Mouse (Mus musculus): ENCODE results near the gene Arhgap32. TPM values are rescaled to one million over a fixed set of nuclear protein-coding genes. Genes with fewer than 3 reads are reported as not detected.

Arhgap32 gene
- total and polyA plus RNA-seq, 3 experiments, result 0.38 to 0.41 TPM; not detected in 1

DNA sequence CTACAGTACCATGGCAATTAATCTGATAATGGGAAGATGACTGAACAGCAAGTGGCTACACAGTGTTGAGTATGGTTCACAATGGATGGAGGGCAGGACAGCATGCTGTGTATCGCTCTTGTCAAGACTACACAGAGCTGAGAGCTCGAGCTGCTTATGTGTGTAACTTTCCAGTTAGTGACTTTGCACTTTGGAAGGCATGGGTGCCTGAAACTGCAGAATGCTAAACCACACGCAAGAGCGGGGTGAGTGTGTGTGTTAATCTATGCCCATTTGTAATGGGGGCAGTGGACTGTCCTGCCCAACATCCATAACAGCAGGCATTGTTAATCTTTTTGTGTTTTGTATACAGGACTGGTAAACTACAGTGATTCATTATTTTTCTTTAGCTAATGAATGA lies 40.8 kb downstream of the Arhgap32 start:
- Histone ChIP-seq H3K4me3 (replicated peaks in 1 of 3; ENCODE audit: low read depth in 2 of 3, low read length in 2 of 3, poor library complexity in 1 of 3) (no peak overlapping the region), H3K9me3 (replicated peaks; ENCODE audit: low read length) (no peaks in the 10 kb centered on the region), H3K36me3 (replicated peaks in 1 of 2; ENCODE audit: control insufficient read depth in 1 of 2, insufficient read depth in 1 of 2, low read length in 1 of 2) (no peaks in the 10 kb centered on the region), H3K9ac (ENCODE audit: insufficient read depth, low read depth) (no peak overlapping the region), H3K27me3 (replicated peaks) (no peaks in the 10 kb centered on the region), H3K79me2 (replicated peaks; ENCODE audit: control insufficient read depth, extremely low read depth, insufficient read depth, poor library complexity, severe bottlenecking) (no peaks in the 10 kb centered on the region), H3K4me2 (ENCODE audit: insufficient read depth, low read depth, poor library complexity, severe bottlenecking) (no peak overlapping the region), H3K4me1 (ENCODE audit: control insufficient read depth in 1 of 2, insufficient read depth in 2 of 2) (no peaks in the 10 kb centered on the region), H3K27ac (ENCODE audit: insufficient read depth, low read depth) (no peak overlapping the region)
- dilution Hi-C loops (cut with MboI; ENCODE audit: extremely low pct_ligation_motif_present, extremely low pct_unique_long_range_greater_than_20kb, low sequenced_read_pairs) (no loop called here), in situ Hi-C loops (cut with MboI; ENCODE audit: low pct_ligation_motif_present, low pct_unique_long_range_greater_than_20kb, low sequenced_read_pairs) (loop anchor here (25.0 kb wide), 2 partner anchors 194 to 594 kb away; no protein-coding TSS in a partner anchor)
- DNase-seq (ENCODE audit: extremely low read depth), result no peak
- TF ChIP-seq SMC3 (IDR thresholded peaks at IDR 0.05; ENCODE audit: low read depth, low read length) (no peak), E2F4 (IDR thresholded peaks at IDR 0.05; ENCODE audit: insufficient replicate concordance, low read depth, low read length) (no peak), RCOR1 (conservative IDR thresholded peaks at IDR 0.05; ENCODE audit: low read depth, low read length) (no peak), POLR2A (IDR thresholded peaks at IDR 0.05; ENCODE audit: low read depth, low read length) (no peak), IRF4 (IDR thresholded peaks at IDR 0.05; ENCODE audit: low read depth, low read length) (no peak), UBTF (IDR thresholded peaks at IDR 0.05; ENCODE audit: low read depth, low read length) (no peak), MYC (IDR thresholded peaks at IDR 0.05; ENCODE audit: low read depth, low read length) (no peak), RAD21 (IDR thresholded peaks at IDR 0.05; ENCODE audit: low read depth, low read length) (no peak)

DNA sequence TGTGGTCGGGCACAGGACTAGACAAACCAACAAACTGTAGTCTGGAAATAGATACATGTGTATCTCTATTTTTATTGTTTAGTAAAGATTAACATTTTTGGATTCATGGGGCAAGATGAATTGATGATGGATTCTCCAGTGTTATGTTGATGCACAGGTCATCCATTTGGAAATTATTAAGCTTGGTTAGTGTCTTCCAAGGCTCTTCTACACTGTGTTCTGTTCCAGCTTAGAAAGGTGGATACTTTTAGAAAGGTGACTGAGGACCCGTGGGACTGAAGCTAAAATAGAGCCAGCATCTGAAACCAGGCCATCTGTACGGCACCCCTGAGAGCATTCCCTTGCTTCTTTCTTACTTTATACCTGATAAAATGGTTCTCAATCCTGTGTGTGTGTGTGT lies 41.3 kb downstream of the Arhgap32 start:
- no peak for DNase-seq (ENCODE audit: extremely low read depth)
- Histone ChIP-seq H3K27ac (ENCODE audit: insufficient read depth, low read depth) (no peak overlapping the region), H3K4me2 (ENCODE audit: insufficient read depth, low read depth, poor library complexity, severe bottlenecking) (no peak overlapping the region), H3K9ac (ENCODE audit: insufficient read depth, low read depth) (no peak overlapping the region), H3K4me1 (ENCODE audit: control insufficient read depth in 1 of 2, insufficient read depth in 2 of 2) (no peaks in the 10 kb centered on the region), H3K9me3 (replicated peaks; ENCODE audit: low read length) (no peaks in the 10 kb centered on the region), H3K79me2 (replicated peaks; ENCODE audit: control insufficient read depth, extremely low read depth, insufficient read depth, poor library complexity, severe bottlenecking) (no peaks in the 10 kb centered on the region), H3K4me3 (replicated peaks in 1 of 3; ENCODE audit: low read depth in 2 of 3, low read length in 2 of 3, poor library complexity in 1 of 3) (no peak overlapping the region), H3K36me3 (replicated peaks in 1 of 2; ENCODE audit: control insufficient read depth in 1 of 2, insufficient read depth in 1 of 2, low read length in 1 of 2) (no peaks in the 10 kb centered on the region), H3K27me3 (replicated peaks) (no peaks in the 10 kb centered on the region)
- TF ChIP-seq CTCF (conservative IDR thresholded peaks at IDR 0.05 in 1 of 2, IDR thresholded peaks at IDR 0.05 in 1 of 2; ENCODE audit: low read depth in 2 of 2, low read length in 2 of 2) (no peak), CHD1 (IDR thresholded peaks at IDR 0.05; ENCODE audit: low read depth, low read length) (no peak), ETS1 (conservative IDR thresholded peaks at IDR 0.05; ENCODE audit: low read depth, low read length) (no peak), ZNF384 (IDR thresholded peaks at IDR 0.05; ENCODE audit: low read depth, low read length) (no peak), POLR2A (IDR thresholded peaks at IDR 0.05; ENCODE audit: low read depth, low read length) (no peak), PAX5 (IDR thresholded peaks at IDR 0.05; ENCODE audit: low read length) (no peak), TBP (conservative IDR thresholded peaks at IDR 0.05; ENCODE audit: low read depth, low read length) (no peak), ELF1 (IDR thresholded peaks at IDR 0.05; ENCODE audit: low read depth, low read length) (no peak), JUND (conservative IDR thresholded peaks at IDR 0.05; ENCODE audit: low read depth, low read length) (no peak), MEF2A (IDR thresholded peaks at IDR 0.05; ENCODE audit: borderline replicate concordance, low read depth, low read length) (no peak), MYC (IDR thresholded peaks at IDR 0.05; ENCODE audit: low read depth, low read length) (no peak), CHD2 (IDR thresholded peaks at IDR 0.05; ENCODE audit: low read length) (no peak), E2F4 (IDR thresholded peaks at IDR 0.05; ENCODE audit: insufficient replicate concordance, low read depth, low read length) (no peak), SMC3 (IDR thresholded peaks at IDR 0.05; ENCODE audit: low read depth, low read length) (no peak), MAZ (IDR thresholded peaks at IDR 0.05; ENCODE audit: low read depth, low read length) (no peak), ZC3H11A (IDR thresholded peaks at IDR 0.05; ENCODE audit: low read depth, low read length) (no peak), IRF4 (IDR thresholded peaks at IDR 0.05; ENCODE audit: low read depth, low read length) (no peak), MXI1 (IDR thresholded peaks at IDR 0.05; ENCODE audit: low read depth, low read length) (no peak), NELFE (IDR thresholded peaks at IDR 0.05; ENCODE audit: low read depth, low read length) (no peak)
- dilution Hi-C loops (cut with MboI; ENCODE audit: extremely low pct_ligation_motif_present, extremely low pct_unique_long_range_greater_than_20kb, low sequenced_read_pairs) (no loop called here), in situ Hi-C loops (cut with MboI; ENCODE audit: low pct_ligation_motif_present, low pct_unique_long_range_greater_than_20kb, low sequenced_read_pairs) (loop anchor here (25.0 kb wide), 2 partner anchors 195 to 595 kb away; no protein-coding TSS in a partner anchor)

All from CH12.LX (cell line).